Mouse (Mus musculus) testis, adult 2 months (tissue): ENCODE data around the gene Tecta.

Experiments used
- CTCF ChIP-seq: fragments of 200-500 bp; IDR thresholded peaks from 2 replicates; pipeline ENCODE4 v1.5.1; 2012; ENCODE audit warnings: low read depth, mild to moderate bottlenecking, inconsistent platforms, low read length, moderate library complexity; ENCODE audit not compliant: control insufficient read depth, insufficient read depth, insufficient replicate concordance
- POLR2A ChIP-seq: fragments of 200-500 bp; IDR thresholded peaks from 2 replicates; pipeline ENCODE4 v1.6.1; 2012; ENCODE audit warnings: low read depth, mild to moderate bottlenecking, inconsistent platforms, low read length, moderate library complexity; ENCODE audit not compliant: control insufficient read depth

GRCm38 (mm10) chr9:42293596-42293995 is 106.1 kb downstream of the Tecta start:
- TF ChIP-seq CTCF (no peak), POLR2A (no peak)
